Mouse (Mus musculus) small intestine, adult 2 months (tissue): Measurements from ENCODE around the gene Ddah1.

Source experiments
- CTCF ChIP-seq: fragments of 200-500 bp; IDR thresholded peaks from 2 replicates; pipeline ENCODE4 v1.5.1; 2012; ENCODE audit warnings: low read depth, mild to moderate bottlenecking, control low read depth, inconsistent platforms, low read length, moderate library complexity, mixed read lengths; ENCODE audit not compliant: insufficient replicate concordance, insufficient read length; ENCODE audit errors: extremely low read depth
- POLR2A ChIP-seq: fragments of 200-500 bp; IDR thresholded peaks from 2 replicates; pipeline ENCODE4 v1.6.1; 2012; ENCODE audit warnings: low read depth, mild to moderate bottlenecking, control low read depth, inconsistent platforms, low read length, moderate library complexity

GRCm38 (mm10) chr3:145887430-145887971 lies 129.0 kb downstream of the Ddah1 start:
- TF ChIP-seq POLR2A = no peak
- TF ChIP-seq CTCF = no peak
